Mouse (Mus musculus) cortical plate, adult 2 months (tissue): ENCODE results near the gene Gm13272. TPM values are rescaled to one million over a fixed set of nuclear protein-coding genes. Genes with fewer than 3 reads are reported as not detected.
"Not testable (repeated sequence)": the region's sequence is repeated elsewhere in the genome, so short reads cannot be mapped to it uniquely, and the experiment has no call there.

ENCODE experiments used
- H3K27ac ChIP-seq: fragments of 200-500 bp; 2 replicates; pipeline ENCODE4 v1.5.1; 2012; ENCODE audit warnings: low read length, control low read depth, inconsistent platforms; ENCODE audit not compliant: insufficient read depth
- H3K4me1 ChIP-seq: fragments of 200-500 bp; 2 replicates; pipeline ENCODE4 v1.6.1; 2011; ENCODE audit warnings: low read length; ENCODE audit not compliant: control insufficient read depth, insufficient read depth
- H3K4me3 ChIP-seq: fragments of 200-500 bp; 2 replicates; pipeline ENCODE4 v1.5.1; 2011; ENCODE audit warnings: mild to moderate bottlenecking, low read length, control low read depth; ENCODE audit not compliant: insufficient read depth
- CTCF ChIP-seq: fragments of 200-500 bp; IDR thresholded peaks from 2 replicates; pipeline ENCODE4 v1.5.1; 2011; ENCODE audit warnings: mild to moderate bottlenecking, control low read depth, low read length; ENCODE audit not compliant: insufficient read depth; ENCODE audit errors: extremely low read depth
- POLR2A ChIP-seq: fragments of 200-500 bp; IDR thresholded peaks from 2 replicates; pipeline ENCODE4 v1.6.1; 2011; ENCODE audit warnings: mild to moderate bottlenecking, low read length, control low read depth; ENCODE audit not compliant: insufficient read depth; ENCODE audit errors: extremely low read depth
- polyA plus RNA-seq: library from polyadenylated mRNA; depleted of rRNA; stranded (reverse); fragments of >200 nt; gene quantifications from 2 replicates; pipeline ENCODE4 v1.2.3, GENCODE M21; 2012; rRNA removed

Gm13272 gene
- not detected in 2 replicates for polyA plus RNA-seq

- H3K27ac ChIP-seq, H3K4me3 ChIP-seq, H3K4me1 ChIP-seq: not testable (repeated sequence)
Measured at GRCm38 (mm10) chr4:88779550-88779949, at the start of gene Gm13272. Gene Gm13272, plus strand, starts transcription at chr4:88779850.

DNA sequence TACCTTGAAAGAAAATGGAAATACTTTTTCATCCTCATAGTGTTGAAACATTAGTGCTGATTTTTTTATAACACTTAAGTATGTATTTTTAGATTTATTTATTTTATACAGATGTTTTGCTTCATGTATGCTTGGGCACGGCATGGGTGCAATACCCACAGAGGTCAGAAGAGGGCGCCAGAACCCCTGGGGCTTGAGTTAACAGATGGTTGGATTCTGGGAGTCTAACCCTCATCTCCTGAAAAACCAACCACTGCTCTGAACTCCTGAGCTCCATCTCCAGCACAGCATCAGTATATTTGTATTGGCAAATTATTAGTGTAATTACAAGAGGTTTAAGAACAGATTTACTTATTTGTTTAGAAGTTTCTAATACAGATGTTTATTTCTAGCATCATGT, 41.2 kb upstream of the Gm13272 start:
- no peak overlapping the region for H3K4me3 ChIP-seq
- TF ChIP-seq CTCF (peak; percentile 78), POLR2A (no peak)
- no peaks in the 10 kb centered on the region for H3K4me1 ChIP-seq
- no peak overlapping the region for H3K27ac ChIP-seq

- Histone ChIP-seq H3K4me3 (no peak overlapping the region), H3K27ac (no peak overlapping the region), H3K4me1 (no peaks in the 10 kb centered on the region)
- TF ChIP-seq CTCF (no peak), POLR2A (no peak)
Measured at GRCm38 (mm10) chr4:88739036-88739435, 40.6 kb upstream of the Gm13272 start.

DNA sequence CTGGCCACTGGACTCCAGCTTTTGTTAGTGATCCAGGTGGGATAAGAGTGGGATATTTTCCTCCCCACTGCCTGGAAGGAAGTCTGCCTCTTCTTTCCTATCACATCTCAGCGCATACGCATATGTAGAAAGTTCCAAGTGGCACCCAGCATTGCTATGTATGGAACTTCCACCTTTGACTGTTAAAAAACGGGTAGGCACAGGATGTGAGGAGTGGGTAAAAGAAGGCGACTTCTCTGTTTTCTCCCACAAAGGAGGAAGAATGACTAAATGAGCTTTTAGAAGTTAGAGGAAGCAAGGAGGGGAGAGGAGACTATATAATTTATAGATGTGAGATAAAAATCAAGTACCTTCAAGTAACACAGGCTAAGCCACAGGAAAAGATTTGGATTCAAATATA, 38.2 kb upstream of the Gm13272 start:
- H3K27ac ChIP-seq, result no peak overlapping the region
- H3K4me3 ChIP-seq, result no peak overlapping the region
- H3K4me1 ChIP-seq, result no peaks in the 10 kb centered on the region
- TF ChIP-seq CTCF, result no peak

DNA sequence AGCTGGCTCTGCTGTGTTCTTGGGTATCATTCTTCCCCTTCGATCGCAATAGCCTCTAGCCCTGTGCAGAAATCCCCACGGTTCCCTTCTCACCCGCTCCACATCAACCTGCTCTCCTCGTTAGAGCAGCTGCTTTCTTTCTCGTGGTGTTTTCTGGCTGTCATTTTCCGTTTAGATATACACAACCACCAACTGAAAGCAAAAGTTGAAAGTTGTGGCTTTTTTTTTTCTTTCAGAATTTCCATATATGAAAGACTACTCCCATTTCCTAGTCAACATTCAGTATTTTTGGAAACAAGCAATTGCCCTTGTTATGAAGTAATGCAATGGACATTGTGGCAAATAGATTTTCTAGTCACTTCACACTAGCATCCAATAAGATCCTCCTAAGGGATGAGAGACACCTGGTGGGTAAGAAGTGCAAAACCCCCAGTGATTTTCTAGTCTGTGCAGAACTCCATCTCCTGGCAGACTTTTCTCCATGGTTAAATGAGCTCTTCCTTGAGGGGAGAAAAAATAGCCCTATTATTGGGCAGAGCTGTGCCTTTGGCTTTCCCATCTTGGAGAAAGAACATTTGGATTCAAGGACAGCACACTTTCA, 36.8 kb upstream of the Gm13272 start:
- no peak overlapping the region for H3K27ac ChIP-seq
- H3K4me1 ChIP-seq, result no peaks in the 10 kb centered on the region
- H3K4me3 ChIP-seq, result no peak overlapping the region
- TF ChIP-seq POLR2A (no peak), CTCF (0 out of 2 replicates have a peak, but pooled peaks have one; percentile 4)

- Histone ChIP-seq H3K4me1 (no peaks in the 10 kb centered on the region), H3K27ac (no peak overlapping the region), H3K4me3 (no peak overlapping the region)
- TF ChIP-seq CTCF (no peak), POLR2A (no peak)
Measured at GRCm38 (mm10) chr4:88744207-88744606, 35.4 kb upstream of the Gm13272 start.

DNA sequence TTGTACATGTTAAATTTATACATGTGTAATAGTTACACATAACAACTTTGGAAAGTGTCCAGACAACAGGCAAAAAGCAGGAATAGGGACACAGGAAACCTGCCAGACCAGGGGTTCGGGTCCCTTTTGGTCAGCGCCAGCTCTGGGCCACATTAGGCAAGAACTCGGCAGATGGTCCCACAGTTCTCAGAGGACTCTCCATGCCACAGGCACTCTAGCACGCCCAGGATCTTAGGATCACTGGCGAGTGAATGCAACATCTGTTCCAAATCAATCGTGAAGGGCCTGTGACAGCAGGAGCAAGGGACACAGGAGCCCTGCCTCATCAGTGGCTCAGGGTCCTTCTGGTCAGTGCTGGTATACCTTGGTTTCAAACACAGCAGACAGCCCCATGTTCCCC, 29.7 kb upstream of the Gm13272 start:
- Histone ChIP-seq H3K27ac (no peak overlapping the region), H3K4me3 (no peak overlapping the region), H3K4me1 (no peaks in the 10 kb centered on the region)
- no peak for TF ChIP-seq POLR2A

- H3K4me1 ChIP-seq, H3K4me3 ChIP-seq, H3K27ac ChIP-seq: not testable (repeated sequence)
Measured at GRCm38 (mm10) chr4:88754818-88755340, 24.8 kb upstream of the Gm13272 start, which contains the start of gene Gm13271. Gene Gm13271, plus strand, starts transcription at chr4:88754868.

- not testable (repeated sequence) for H3K27ac ChIP-seq, H3K4me1 ChIP-seq
- H3K4me3 ChIP-seq, result peak overlapping the region; percentile 54
Measured at GRCm38 (mm10) chr4:88756581-88757513, 22.8 kb upstream of the Gm13272 start.

- H3K27ac ChIP-seq, H3K4me1 ChIP-seq: not testable (repeated sequence)
- peak; percentile 67 for TF ChIP-seq CTCF
- TF ChIP-seq POLR2A, result peak; percentile 16; the same call in 1 of the 2 replicates
- H3K4me3 ChIP-seq, result peak overlapping the region; percentile 54; the same call in 1 of the 2 replicates
Measured at GRCm38 (mm10) chr4:88757628-88758031, 22.0 kb upstream of the Gm13272 start.

DNA sequence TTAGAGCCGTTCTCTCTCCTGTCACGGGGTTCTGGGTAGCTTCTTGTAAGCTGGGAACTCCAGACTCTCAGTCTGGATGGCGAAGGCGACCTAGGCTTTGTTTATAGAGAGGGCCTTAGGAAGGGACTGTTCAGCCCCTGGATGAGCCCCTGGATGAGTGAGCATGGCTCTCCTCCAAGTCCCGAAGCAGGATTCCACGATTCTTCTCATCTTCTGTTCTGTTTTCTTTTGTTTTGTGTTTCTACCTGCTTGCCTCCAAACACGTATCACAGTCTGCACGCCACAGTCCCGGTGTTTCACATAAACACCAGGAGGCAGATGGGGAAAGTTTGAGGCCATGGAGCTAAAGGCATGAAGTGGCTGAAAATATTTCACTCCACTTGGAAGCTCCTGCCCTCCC, 20.9 kb upstream of the Gm13272 start:
- H3K4me1 ChIP-seq, H3K27ac ChIP-seq: not testable (repeated sequence)

GRCm38 (mm10) chr4:88759610-88760268, 19.9 kb upstream of the Gm13272 start, which contains the start of gene Gm13283:
Gene Gm13283, plus strand, starts transcription at chr4:88760119.
- not testable (repeated sequence) for H3K4me3 ChIP-seq, H3K27ac ChIP-seq, H3K4me1 ChIP-seq

More for the DNA sequence above, 20.9 kb upstream of the Gm13272 start:
- H3K4me3 ChIP-seq, result not testable (repeated sequence)
